ENCODE assay signal across 8 mouse cellular contexts in genomic region chr19:21272655-21273284, GRCm38 (mm10). TPM values are rescaled to one million over a fixed set of nuclear protein-coding genes. Genes with fewer than 3 reads are reported as not detected.
DNase-seq lines count a peak whose midpoint lies in the region; ATAC-seq and TF ChIP-seq lines count a peak whose summit lies in the region.

No protein-coding gene starts in this region.

- no peak for TF ChIP-seq POLR2A in bone marrow macrophage, adult 2 months (IDR thresholded peaks at IDR 0.05; ENCODE audit: borderline replicate concordance, low read depth, low read length)

- peak overlapping the region; percentile 100 for H3K9ac ChIP-seq in forebrain, embryonic 11.5 days (ENCODE audit: low read length)
- H3K9ac ChIP-seq in heart, embryonic 15.5 days = peak overlapping the region; percentile 100
- H3K9ac ChIP-seq in liver, embryonic 15.5 days = peak overlapping the region; percentile 99
- H3K9ac ChIP-seq in neural tube, embryonic 13.5 days = peak overlapping the region; percentile 100

- peak overlapping the region; percentile 98 for H3K4me3 ChIP-seq in bone marrow macrophage, adult 2 months (ENCODE audit: insufficient read depth, low read length)
- peak overlapping the region; percentile 94 for H3K4me3 ChIP-seq in forebrain, embryonic 11.5 days (ENCODE audit: low read depth, low read length)
- peak overlapping the region; percentile 90 for H3K4me3 ChIP-seq in heart, embryonic 15.5 days
- peak overlapping the region; percentile 97 for H3K4me3 ChIP-seq in liver, embryonic 15.5 days (replicated peaks)
- H3K4me3 ChIP-seq in neural tube, embryonic 13.5 days = peak overlapping the region; percentile 96

- no peaks in the 10 kb centered on the region for H3K27me3 ChIP-seq in forebrain, embryonic 11.5 days (ENCODE audit: control insufficient read depth, insufficient read depth, low read length)
- no peaks in the 10 kb centered on the region for H3K27me3 ChIP-seq in heart, embryonic 15.5 days
- H3K27me3 ChIP-seq in liver, embryonic 15.5 days = no peaks in the 10 kb centered on the region
- no peaks in the 10 kb centered on the region for H3K27me3 ChIP-seq in neural tube, embryonic 13.5 days

- peak overlapping the region; percentile 32; the same call in 1 of the 2 replicates for H3K4me2 ChIP-seq in forebrain, embryonic 11.5 days (ENCODE audit: low read depth, low read length, severe bottlenecking)
- peak overlapping the region; percentile 70 for H3K4me2 ChIP-seq in heart, embryonic 15.5 days
- peak overlapping the region; percentile 63 for H3K4me2 ChIP-seq in liver, embryonic 15.5 days
- H3K4me2 ChIP-seq in neural tube, embryonic 13.5 days = peak overlapping the region; percentile 91

- peak overlapping the region; percentile 97 for H3K27ac ChIP-seq in bone marrow macrophage, adult 2 months (ENCODE audit: insufficient read depth, low read depth, low read length)
- H3K27ac ChIP-seq in forebrain, embryonic 11.5 days (ENCODE audit: low read depth, low read length) = peak overlapping the region; percentile 99
- H3K27ac ChIP-seq in heart, embryonic 15.5 days = peak overlapping the region; percentile 100
- H3K27ac ChIP-seq in liver, embryonic 15.5 days (replicated peaks) = peak overlapping the region; percentile 100
- H3K27ac ChIP-seq in neural tube, embryonic 13.5 days (replicated peaks) = peak overlapping the region; percentile 100

- H3K9me3 ChIP-seq in forebrain, embryonic 11.5 days (ENCODE audit: control insufficient read depth, low read length) = no peaks in the 10 kb centered on the region
- H3K9me3 ChIP-seq in heart, embryonic 15.5 days (replicated peaks) = no peaks in the 10 kb centered on the region
- H3K9me3 ChIP-seq in liver, embryonic 15.5 days (replicated peaks) = no peaks in the 10 kb centered on the region
- no peaks in the 10 kb centered on the region for H3K9me3 ChIP-seq in neural tube, embryonic 13.5 days

- H3K4me1 ChIP-seq in bone marrow macrophage, adult 2 months (ENCODE audit: control insufficient read depth, insufficient read depth, low read length) = peaks cover 12% of the 10 kb centered on the region
- H3K4me1 ChIP-seq in forebrain, embryonic 11.5 days (replicated peaks; ENCODE audit: control insufficient read depth, insufficient read depth, low read length) = peaks cover 3% of the 10 kb centered on the region; the same call in 1 of the 2 replicates
- H3K4me1 ChIP-seq in heart, embryonic 15.5 days (replicated peaks) = peaks cover 19% of the 10 kb centered on the region
- H3K4me1 ChIP-seq in liver, embryonic 15.5 days (replicated peaks) = peaks cover 25% of the 10 kb centered on the region
- peaks cover 28% of the 10 kb centered on the region for H3K4me1 ChIP-seq in neural tube, embryonic 13.5 days (replicated peaks)

- no peak for TF ChIP-seq CTCF in bone marrow macrophage, adult 2 months (IDR thresholded peaks at IDR 0.05; ENCODE audit: low read depth, low read length)

- H3K36me3 ChIP-seq in forebrain, embryonic 11.5 days (ENCODE audit: control insufficient read depth, insufficient read depth, low read length) = no peaks in the 10 kb centered on the region
- peaks cover 13% of the 10 kb centered on the region for H3K36me3 ChIP-seq in heart, embryonic 15.5 days
- peaks cover 14% of the 10 kb centered on the region for H3K36me3 ChIP-seq in liver, embryonic 15.5 days (replicated peaks)
- H3K36me3 ChIP-seq in neural tube, embryonic 13.5 days = peaks cover 14% of the 10 kb centered on the region

- ATAC-seq in CD4-positive, CD25-positive, alpha-beta regulatory T cell, adult 4 months = peak; percentile 31
- ATAC-seq in forebrain, embryonic 11.5 days (replicated peaks; ENCODE audit: low FRiP score) = peak; percentile 68
- ATAC-seq in heart, embryonic 15.5 days (replicated peaks; ENCODE audit: insufficient number of reproducible peaks, insufficient read depth, low FRiP score, low read depth) = peak; percentile 61
- ATAC-seq in liver, embryonic 15.5 days (ENCODE audit: insufficient read depth) = peak; percentile 60
- ATAC-seq in neural tube, embryonic 13.5 days (ENCODE audit: low read depth) = peak; percentile 61

- WGBS in forebrain, embryonic 11.5 days = under 1% methylated on average over 62 of the region's 66 CpGs
- WGBS in heart, embryonic 15.5 days = under 1% methylated on average over 66 of the region's 66 CpGs
- under 1% methylated on average over 66 of the region's 66 CpGs for WGBS in liver, embryonic 15.5 days (ENCODE audit: insufficient replicate concordance)
- under 1% methylated on average over 66 of the region's 66 CpGs for WGBS in neural tube, embryonic 13.5 days

- peak; percentile 87 for DNase-seq in forebrain, embryonic 11.5 days (ENCODE audit: low spot score)
- DNase-seq in kidney, postnatal 14 days = peak; percentile 80
- peak; percentile 81 for DNase-seq in testis, postnatal 14 days (ENCODE audit: low spot score)

RNA-seq across cellular contexts. Expression of gene Zfand5, which starts 0.7 kb away (rescaled TPM):
- polyA plus RNA-seq in CD4-positive, CD25-positive, alpha-beta regulatory T cell, adult 4 months (2017; shearing (Covaris generic)) = 10 to 100 TPM; 12.1 to 14.8 TPM
- 109 and 121 TPM in 2 replicates for polyA plus RNA-seq in bone marrow macrophage, adult 2 months (2012; ENCODE audit: insufficient read depth, insufficient read length, missing spikeins)
- 131 and 140 TPM in 2 replicates for polyA plus RNA-seq in forebrain, embryonic 11.5 days (2014; fragmentation: Nextera tagmentation; extraction: Ambion mirVana)
- 89.3 and 96.6 TPM in 2 replicates for polyA plus RNA-seq in heart, embryonic 15.5 days (2015; fragmentation: Nextera tagmentation; extraction: Ambion mirVana)
- 33.6 and 36.5 TPM in 2 replicates for polyA plus RNA-seq in liver, embryonic 15.5 days (2015; fragmentation: Nextera tagmentation; extraction: Ambion mirVana)
- 186 and 190 TPM in 2 replicates for polyA plus RNA-seq in neural tube, embryonic 13.5 days (2015; fragmentation: Nextera tagmentation; extraction: Ambion mirVana)

Comparison
In these comparisons a context has a peak if more than half of its experiments do, and no peak if none do; other contexts are left out.
1. Peak in every context shown above with its lines: DNase-seq, ATAC-seq, H3K4me3 ChIP-seq and H3K27ac ChIP-seq.
2. H3K4me2 ChIP-seq: peak in every context shown above with its lines; median percentile 91 in neural tube, embryonic 13.5 days; 70 in heart, embryonic 15.5 days; 63 in liver, embryonic 15.5 days; 32 in forebrain, embryonic 11.5 days.